Mouse (Mus musculus): Measurements from ENCODE around the gene Sdhc.

DNA sequence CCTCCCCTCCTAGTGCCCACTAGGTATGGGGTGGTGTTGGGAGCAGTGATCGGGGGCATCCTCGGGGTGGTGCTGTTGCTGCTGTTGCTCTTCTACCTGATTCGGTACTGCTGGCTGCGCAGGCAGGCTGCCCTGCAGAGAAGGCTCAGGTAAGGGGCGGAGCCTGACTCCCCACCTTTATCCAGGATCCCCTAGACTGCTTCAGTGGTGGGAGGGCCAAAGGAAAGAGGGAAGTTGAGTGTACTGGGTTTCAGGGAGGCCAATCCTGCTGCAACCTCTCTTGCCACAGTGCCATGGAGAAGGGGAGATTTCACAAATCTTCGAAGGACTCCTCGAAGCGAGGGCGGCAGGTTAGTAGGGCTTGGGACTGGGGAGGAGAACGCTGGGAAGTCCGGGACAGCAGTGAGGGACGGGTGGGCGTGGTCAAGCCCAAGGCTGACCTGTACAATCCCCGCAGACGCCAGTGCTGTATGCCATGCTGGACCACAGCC, 9.1 kb upstream of the Sdhc start:
- TF ChIP-seq EP300 (IDR thresholded peaks at IDR 0.05; ENCODE audit: low read depth), result no peak
- peak; percentile 51 for TF ChIP-seq CTCF (IDR thresholded peaks at IDR 0.05; ENCODE audit: low read depth)
